Mouse (Mus musculus): ENCODE data around the gene Rnf43. TPM values are rescaled to one million over a fixed set of nuclear protein-coding genes. Genes with fewer than 3 reads are reported as not detected.

The Rnf43 gene
- polyA plus RNA-seq, 1 experiment from 2014 or later, result 5.3 TPM

DNA sequence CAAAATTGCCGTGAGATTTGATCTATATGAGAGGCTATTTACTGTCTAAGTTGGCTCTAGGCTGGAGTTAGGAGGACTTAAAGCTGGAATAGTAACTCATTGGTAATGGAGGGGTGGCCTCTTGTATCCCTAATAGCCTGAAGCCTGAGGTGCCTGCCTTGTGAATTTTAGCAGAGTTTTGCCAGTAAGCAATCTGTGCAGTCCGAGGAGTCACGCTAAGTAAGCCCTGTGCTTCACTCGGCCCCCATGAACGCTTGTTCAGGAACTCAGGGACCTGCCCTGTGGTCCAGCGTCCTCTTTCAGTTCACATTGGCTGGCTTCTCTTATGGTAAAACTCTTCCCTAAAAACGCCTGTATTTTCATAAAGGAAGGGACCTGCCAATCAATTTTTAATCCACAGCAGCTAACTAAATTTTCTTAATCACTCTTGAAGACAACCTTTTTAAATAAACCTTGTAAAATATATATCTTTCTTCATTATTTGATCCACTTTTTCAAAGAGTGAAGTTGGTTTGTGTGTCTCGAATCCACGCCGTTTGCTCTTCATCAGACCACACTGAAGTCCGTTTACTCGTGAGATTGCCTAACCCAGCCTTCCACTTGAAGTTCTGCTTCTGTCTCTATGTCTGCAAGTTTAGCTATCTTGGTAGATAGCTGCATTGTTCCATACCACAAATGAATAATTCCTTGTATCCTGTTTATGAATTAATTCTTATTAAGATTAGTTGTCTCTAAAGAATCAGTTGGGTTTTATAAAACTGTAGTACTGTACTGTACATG is 3.9 kb downstream of the Rnf43 start:
- no peak for ATAC-seq (ENCODE audit: low read depth)
- Histone ChIP-seq H3K4me1 (ENCODE audit: control insufficient read depth, insufficient read depth, low read length) (no peaks in the 10 kb centered on the region), H3K9me3 (ENCODE audit: control insufficient read depth, low read length) (no peaks in the 10 kb centered on the region), H3K36me3 (ENCODE audit: control insufficient read depth, insufficient read depth, low read length) (no peaks in the 10 kb centered on the region), H3K4me3 (ENCODE audit: low read depth, low read length) (peak overlapping the region; percentile 28), H3K4me2 (ENCODE audit: low read depth, low read length) (peak overlapping the region; percentile 39), H3K27me3 (replicated peaks; ENCODE audit: control insufficient read depth, insufficient read depth, low read length) (0 out of 2 replicates have a peak, but pooled peaks cover 7% of the 10 kb centered on the region), H3K9ac (ENCODE audit: low read depth, low read length) (no peak overlapping the region), H3K27ac (replicated peaks; ENCODE audit: low read depth, low read length) (no peak overlapping the region)
- DNase-seq (ENCODE audit: low spot score), result no peak
- WGBS, result 72% methylated on average over 12 of the region's 12 CpGs

DNA sequence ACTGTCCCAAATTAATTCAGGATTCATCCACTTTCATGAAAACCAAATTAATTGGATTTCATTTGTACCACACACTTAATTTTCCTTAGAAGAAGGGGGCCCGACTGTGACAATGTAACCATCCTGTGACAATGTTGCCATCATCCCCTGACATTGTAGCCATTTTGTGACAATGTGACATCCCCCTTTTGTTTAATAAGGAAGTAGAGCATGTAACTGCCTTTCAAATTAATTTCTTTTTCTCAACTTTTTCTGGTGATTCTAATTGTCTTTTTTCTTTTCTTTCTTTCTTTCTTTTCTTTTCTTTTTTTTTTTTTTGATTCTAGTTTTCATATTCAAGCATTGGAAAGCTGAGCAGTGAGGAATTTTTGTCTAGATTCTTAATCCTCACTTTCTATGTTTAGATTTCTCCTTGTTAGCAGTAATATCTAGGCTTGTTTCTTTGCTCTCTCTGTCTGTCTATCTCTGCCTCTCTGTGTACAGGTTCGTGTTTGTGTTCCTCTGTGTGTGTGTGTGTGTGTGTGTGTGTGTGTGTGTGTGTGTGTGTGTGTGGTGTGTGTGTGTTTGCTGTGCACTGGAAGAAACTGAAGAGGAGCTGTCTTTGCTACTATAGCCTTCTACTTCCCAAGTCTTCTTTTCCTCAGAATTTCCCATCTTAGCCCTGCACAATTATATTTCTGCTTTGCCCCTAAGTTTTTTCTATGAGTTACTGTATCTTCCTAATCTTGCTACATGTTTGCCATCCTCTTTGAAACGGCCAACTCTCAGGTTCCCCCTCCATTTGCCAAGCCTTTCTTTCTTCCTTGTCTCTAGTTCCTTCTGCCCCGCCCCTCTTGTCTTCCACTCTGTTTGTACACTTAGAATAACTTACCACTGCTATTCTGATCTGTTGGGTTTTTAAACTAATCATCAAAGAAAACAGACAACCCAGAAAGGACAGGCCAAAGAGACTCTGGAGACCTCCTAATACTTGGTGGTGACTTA is 4.9 kb downstream of the Rnf43 start:
- Histone ChIP-seq H3K4me3 (ENCODE audit: low read depth, low read length) (no peak overlapping the region), H3K9me3 (ENCODE audit: control insufficient read depth, low read length) (no peaks in the 10 kb centered on the region), H3K36me3 (ENCODE audit: control insufficient read depth, insufficient read depth, low read length) (no peaks in the 10 kb centered on the region), H3K27me3 (replicated peaks; ENCODE audit: control insufficient read depth, insufficient read depth, low read length) (0 out of 2 replicates have a peak, but pooled peaks cover 7% of the 10 kb centered on the region), H3K9ac (ENCODE audit: low read depth, low read length) (no peak overlapping the region), H3K4me1 (ENCODE audit: control insufficient read depth, insufficient read depth, low read length) (no peaks in the 10 kb centered on the region), H3K4me2 (ENCODE audit: low read depth, low read length) (no peak overlapping the region; the same call in 1 of the 2 replicates), H3K27ac (replicated peaks; ENCODE audit: low read depth, low read length) (no peak overlapping the region)
- ATAC-seq (ENCODE audit: low read depth), result no peak
- no peak for DNase-seq (ENCODE audit: low spot score)
- 61% methylated on average over 4 of the region's 4 CpGs for WGBS

DNA sequence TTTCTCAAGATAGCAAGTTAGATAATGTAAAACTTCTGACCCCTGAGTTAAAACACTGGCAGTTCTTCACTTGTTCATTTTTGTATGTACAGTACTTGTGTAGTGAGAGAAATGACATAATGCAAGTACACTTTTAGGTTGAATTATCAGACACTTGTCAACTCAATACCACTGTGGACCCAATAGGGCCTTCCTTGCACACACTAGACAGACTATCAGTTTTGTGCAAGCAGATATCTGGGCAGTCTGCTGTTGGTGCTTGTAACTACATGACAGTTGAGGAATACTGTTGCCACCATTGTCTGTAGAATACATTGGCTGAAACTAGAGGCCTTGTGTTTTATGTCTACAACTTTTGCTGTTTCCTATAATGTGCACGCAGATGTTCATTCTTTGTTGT is 10.8 kb downstream of the Rnf43 start:
- Histone ChIP-seq H3K27ac (replicated peaks; ENCODE audit: low read depth, low read length) (no peak overlapping the region), H3K4me3 (ENCODE audit: low read depth, low read length) (no peak overlapping the region), H3K36me3 (ENCODE audit: control insufficient read depth, insufficient read depth, low read length) (no peaks in the 10 kb centered on the region), H3K9ac (ENCODE audit: low read depth, low read length) (no peak overlapping the region), H3K4me1 (ENCODE audit: control insufficient read depth, insufficient read depth, low read length) (no peaks in the 10 kb centered on the region), H3K4me2 (ENCODE audit: low read depth, low read length) (no peak overlapping the region), H3K27me3 (replicated peaks; ENCODE audit: control insufficient read depth, insufficient read depth, low read length) (no peaks in the 10 kb centered on the region), H3K9me3 (ENCODE audit: control insufficient read depth, low read length) (no peaks in the 10 kb centered on the region)
- DNase-seq (ENCODE audit: low spot score) (no peak), ATAC-seq (ENCODE audit: low read depth) (no peak)
- WGBS, result 92% methylated on average over 1 of the region's 1 CpGs

DNA sequence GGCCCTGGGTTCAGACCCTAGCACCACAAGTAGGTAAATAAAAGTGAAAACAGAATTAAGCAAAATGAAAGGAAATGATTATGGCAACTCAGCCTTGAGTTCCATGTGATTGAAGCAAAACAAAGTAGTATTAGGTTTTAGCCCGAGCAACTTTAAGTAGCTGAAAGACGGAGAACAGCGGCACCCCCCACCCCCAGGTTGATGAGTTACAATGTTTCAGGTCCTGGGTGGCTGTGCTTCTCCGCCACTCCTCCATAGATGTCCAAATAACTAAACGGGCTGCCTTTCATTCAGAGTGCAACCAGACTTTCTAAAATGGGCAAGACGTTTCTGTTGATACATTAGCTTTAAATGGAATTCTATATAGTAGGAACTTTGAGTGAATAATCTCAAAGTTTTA is 13.1 kb downstream of the Rnf43 start:
- Histone ChIP-seq H3K4me3 (ENCODE audit: low read depth, low read length) (no peak overlapping the region), H3K27me3 (replicated peaks; ENCODE audit: control insufficient read depth, insufficient read depth, low read length) (no peaks in the 10 kb centered on the region), H3K27ac (replicated peaks; ENCODE audit: low read depth, low read length) (no peak overlapping the region), H3K4me1 (ENCODE audit: control insufficient read depth, insufficient read depth, low read length) (no peaks in the 10 kb centered on the region), H3K4me2 (ENCODE audit: low read depth, low read length) (no peak overlapping the region), H3K9ac (ENCODE audit: low read depth, low read length) (no peak overlapping the region), H3K36me3 (ENCODE audit: control insufficient read depth, insufficient read depth, low read length) (no peaks in the 10 kb centered on the region), H3K9me3 (ENCODE audit: control insufficient read depth, low read length) (no peaks in the 10 kb centered on the region)
- ATAC-seq (ENCODE audit: low read depth) (no peak), DNase-seq (ENCODE audit: low spot score) (no peak)
- 76% methylated on average over 6 of the region's 6 CpGs for WGBS

DNA sequence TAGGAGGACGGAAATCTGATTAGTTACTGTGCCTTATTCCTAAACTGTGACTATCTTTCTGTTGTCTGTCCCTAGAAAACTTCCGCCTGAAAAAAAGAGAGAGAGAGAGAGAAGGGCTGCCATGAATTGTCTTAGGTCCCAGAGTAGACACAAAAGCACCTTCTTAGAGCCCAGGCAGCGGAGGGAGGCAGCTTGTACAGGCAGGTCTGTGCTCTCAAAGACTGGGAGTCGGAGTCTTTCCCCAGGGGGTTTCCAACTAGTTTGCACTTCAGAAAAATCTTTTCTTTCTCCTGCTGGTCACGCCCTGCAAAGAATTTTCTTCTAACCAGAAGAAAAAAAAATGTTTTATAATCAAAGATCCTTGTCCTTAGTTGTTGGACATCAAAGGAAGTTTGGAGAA is 15.2 kb downstream of the Rnf43 start:
- 36% methylated on average over 5 of the region's 5 CpGs for WGBS
- Histone ChIP-seq H3K36me3 (ENCODE audit: control insufficient read depth, insufficient read depth, low read length) (no peaks in the 10 kb centered on the region), H3K9ac (ENCODE audit: low read depth, low read length) (no peak overlapping the region), H3K27ac (replicated peaks; ENCODE audit: low read depth, low read length) (peak overlapping the region; percentile 40; the same call in 1 of the 2 replicates), H3K4me1 (ENCODE audit: control insufficient read depth, insufficient read depth, low read length) (peaks cover 1% of the 10 kb centered on the region; the same call in 1 of the 2 replicates), H3K9me3 (ENCODE audit: control insufficient read depth, low read length) (no peaks in the 10 kb centered on the region), H3K4me2 (ENCODE audit: low read depth, low read length) (no peak overlapping the region), H3K4me3 (ENCODE audit: low read depth, low read length) (no peak overlapping the region), H3K27me3 (replicated peaks; ENCODE audit: control insufficient read depth, insufficient read depth, low read length) (no peaks in the 10 kb centered on the region)
- no peak for ATAC-seq (ENCODE audit: low read depth)
- DNase-seq (ENCODE audit: low spot score), result peak; percentile 81

DNA sequence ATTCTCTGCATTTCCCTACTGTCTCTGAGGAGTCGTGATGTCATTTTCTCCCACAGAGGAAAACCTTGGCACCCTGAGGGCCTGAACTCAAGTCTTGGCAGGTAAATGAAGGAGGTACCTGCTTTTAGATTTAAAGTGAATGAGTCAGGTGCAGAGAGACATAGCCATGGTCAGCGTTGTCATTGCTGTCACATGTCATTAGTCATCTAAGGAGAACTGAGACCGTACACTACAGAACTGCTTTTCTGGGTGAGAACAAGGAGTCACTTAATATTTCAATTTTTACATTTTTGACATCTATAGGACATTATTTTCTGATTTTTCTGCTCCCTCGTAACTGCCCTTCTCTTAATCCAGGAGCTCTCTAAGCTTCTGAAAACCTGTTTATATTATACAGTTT is 16.0 kb downstream of the Rnf43 start:
- Histone ChIP-seq H3K4me2 (ENCODE audit: low read depth, low read length) (no peak overlapping the region), H3K4me3 (ENCODE audit: low read depth, low read length) (no peak overlapping the region), H3K9me3 (ENCODE audit: control insufficient read depth, low read length) (no peaks in the 10 kb centered on the region), H3K9ac (ENCODE audit: low read depth, low read length) (no peak overlapping the region), H3K4me1 (ENCODE audit: control insufficient read depth, insufficient read depth, low read length) (peaks cover 8% of the 10 kb centered on the region; the same call in 1 of the 2 replicates), H3K36me3 (ENCODE audit: control insufficient read depth, insufficient read depth, low read length) (no peaks in the 10 kb centered on the region), H3K27ac (replicated peaks; ENCODE audit: low read depth, low read length) (no peak overlapping the region; the same call in 1 of the 2 replicates), H3K27me3 (replicated peaks; ENCODE audit: control insufficient read depth, insufficient read depth, low read length) (no peaks in the 10 kb centered on the region)
- WGBS, result 68% methylated on average over 4 of the region's 4 CpGs
- no peak for ATAC-seq (ENCODE audit: low read depth)
- DNase-seq (ENCODE audit: low spot score), result peak; percentile 5

DNA sequence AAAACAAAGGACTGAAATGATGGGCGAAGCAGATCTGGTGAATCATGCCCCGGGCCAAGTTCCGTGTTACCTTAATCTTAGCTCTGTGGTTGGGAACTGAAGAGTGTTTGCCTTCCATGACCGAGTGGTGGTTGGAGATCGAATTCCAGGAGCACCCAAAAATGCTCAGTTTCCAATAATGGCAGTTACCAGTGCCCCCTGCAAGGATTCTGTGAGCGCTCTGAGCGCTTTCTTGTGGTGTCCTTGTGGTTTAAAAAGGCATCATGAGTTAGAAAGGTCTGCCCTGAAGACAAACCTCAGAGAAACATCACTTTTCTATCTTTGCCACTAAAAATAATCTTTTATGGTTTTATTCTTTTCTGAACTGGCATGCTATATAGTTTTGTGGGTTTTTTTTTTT is 16.5 kb downstream of the Rnf43 start:
- WGBS, result 67% methylated on average over 7 of the region's 7 CpGs

DNA sequence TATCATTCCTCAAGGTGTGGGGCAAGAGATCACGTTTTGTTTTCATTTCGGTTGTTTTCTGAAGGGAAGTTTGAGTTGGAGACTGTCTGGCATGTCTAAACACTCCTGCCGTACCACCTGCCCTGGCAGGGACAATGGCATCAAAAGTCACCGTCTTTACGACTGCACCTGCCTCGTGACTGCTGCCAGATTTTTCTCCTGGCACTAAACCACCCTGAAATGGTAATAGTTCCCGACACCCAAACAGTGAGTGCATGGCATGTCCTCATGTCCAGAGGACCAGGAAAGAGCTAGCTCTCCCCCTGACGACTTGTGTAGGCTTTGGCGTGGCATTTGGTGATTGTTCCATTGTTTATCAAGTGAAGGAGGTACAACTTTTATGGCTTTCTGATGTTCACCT is 18.3 kb downstream of the Rnf43 start:
- ATAC-seq (ENCODE audit: low read depth), result no peak
- Histone ChIP-seq H3K4me3 (ENCODE audit: low read depth, low read length) (no peak overlapping the region), H3K36me3 (ENCODE audit: control insufficient read depth, insufficient read depth, low read length) (no peaks in the 10 kb centered on the region), H3K4me2 (ENCODE audit: low read depth, low read length) (no peak overlapping the region), H3K9ac (ENCODE audit: low read depth, low read length) (no peak overlapping the region), H3K27me3 (replicated peaks; ENCODE audit: control insufficient read depth, insufficient read depth, low read length) (no peaks in the 10 kb centered on the region), H3K4me1 (ENCODE audit: control insufficient read depth, insufficient read depth, low read length) (peaks cover 8% of the 10 kb centered on the region; the same call in 1 of the 2 replicates), H3K27ac (replicated peaks; ENCODE audit: low read depth, low read length) (no peak overlapping the region), H3K9me3 (ENCODE audit: control insufficient read depth, low read length) (no peaks in the 10 kb centered on the region)
- peak; percentile 14 for DNase-seq (ENCODE audit: low spot score)
- 73% methylated on average over 9 of the region's 9 CpGs for WGBS

More for the DNA sequence above, 16.5 kb downstream of the Rnf43 start:
- H3K4me1 ChIP-seq (ENCODE audit: control insufficient read depth, insufficient read depth, low read length), result peaks cover 8% of the 10 kb centered on the region; the same call in 1 of the 2 replicates
- no peak overlapping the region for H3K4me2 ChIP-seq (ENCODE audit: low read depth, low read length)
- no peak overlapping the region for H3K27ac ChIP-seq (replicated peaks; ENCODE audit: low read depth, low read length)
- DNase-seq (ENCODE audit: low spot score) (peak; percentile 55), ATAC-seq (ENCODE audit: low read depth) (no peak)
- no peak overlapping the region for H3K4me3 ChIP-seq (ENCODE audit: low read depth, low read length)
- no peak overlapping the region for H3K9ac ChIP-seq (ENCODE audit: low read depth, low read length)
- no peaks in the 10 kb centered on the region for H3K36me3 ChIP-seq (ENCODE audit: control insufficient read depth, insufficient read depth, low read length)
- no peaks in the 10 kb centered on the region for H3K9me3 ChIP-seq (ENCODE audit: control insufficient read depth, low read length)
- no peaks in the 10 kb centered on the region for H3K27me3 ChIP-seq (replicated peaks; ENCODE audit: control insufficient read depth, insufficient read depth, low read length)

Measured in embryonic facial prominence, embryonic 14.5 days (tissue).